Mouse (Mus musculus): ENCODE measurements at regions not wholly inside any gene's neighbourhood (a gene's known extent, or its start where the extent isn't known, plus 50 kb on each side); places are given as distances from the start of the nearest gene placed in this dataset.

GRCm38 (mm10) chr11:114248261-114248898, 181.5 kb upstream of the Sdk2 start:
- TF ChIP-seq POLR2A (IDR thresholded peaks at IDR 0.05; ENCODE audit: borderline replicate concordance, insufficient read depth, low read length): no peak
- TF ChIP-seq CTCF (IDR thresholded peaks at IDR 0.05; ENCODE audit: borderline replicate concordance, insufficient read depth, low read depth, low read length): no peak

Data from cerebellum, adult 2 months (tissue).